Mouse (Mus musculus) heart, postnatal 0 days (tissue): ENCODE measurements around the gene Taldo1.

ENCODE experiments used
- CTCF ChIP-seq: IDR thresholded peaks from 2 replicates; pipeline ENCODE4 v1.5.1; 2016; ENCODE audit warnings: antibody characterized with exemption, control low read depth, low read depth
- EP300 ChIP-seq: IDR thresholded peaks from 2 replicates; pipeline ENCODE4 v1.6.1; 2016; ENCODE audit warnings: antibody characterized with exemption, low read depth

GRCm38 (mm10) chr7:141387807-141388486, 4.1 kb upstream of the Taldo1 start:
- TF ChIP-seq CTCF (no peak), EP300 (no peak)
